Mouse (Mus musculus) T-helper 17 cell (primary cell): ENCODE results near the gene Spock1.

Source experiments
- in situ Hi-C, 2 experiments: fragments of 300-600 bp; cut with MboI, MseI; formaldehyde crosslinking; loops; 1 replicate in 1 of 2; 2 replicates in 1 of 2; pipeline ENCODE4 v1.15.1; 2025; ENCODE audit warnings: high pct_unique_total_duplicates in 2 of 2

Spock1 gene

DNA sequence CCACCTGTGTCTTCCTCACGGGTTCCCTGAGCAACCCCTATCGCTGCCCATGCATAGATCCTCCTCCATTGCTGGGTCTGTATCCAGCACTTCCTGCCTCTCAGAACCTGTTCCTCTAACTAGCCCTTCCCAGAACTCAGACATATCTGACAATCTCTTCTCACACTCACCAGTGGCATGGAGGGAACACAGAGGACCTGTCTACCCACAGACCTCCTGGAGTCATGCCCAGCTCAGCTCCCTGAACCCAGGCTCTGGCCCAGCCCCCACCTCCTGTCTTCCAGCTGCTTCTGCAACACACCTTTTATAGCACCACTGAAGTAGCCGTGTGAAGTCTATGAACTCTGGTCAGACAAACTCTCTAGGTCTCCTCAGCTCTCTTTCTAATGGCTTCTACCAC is 101.3 kb downstream of the Spock1 start:
- in situ Hi-C loops: no loop called here

DNA sequence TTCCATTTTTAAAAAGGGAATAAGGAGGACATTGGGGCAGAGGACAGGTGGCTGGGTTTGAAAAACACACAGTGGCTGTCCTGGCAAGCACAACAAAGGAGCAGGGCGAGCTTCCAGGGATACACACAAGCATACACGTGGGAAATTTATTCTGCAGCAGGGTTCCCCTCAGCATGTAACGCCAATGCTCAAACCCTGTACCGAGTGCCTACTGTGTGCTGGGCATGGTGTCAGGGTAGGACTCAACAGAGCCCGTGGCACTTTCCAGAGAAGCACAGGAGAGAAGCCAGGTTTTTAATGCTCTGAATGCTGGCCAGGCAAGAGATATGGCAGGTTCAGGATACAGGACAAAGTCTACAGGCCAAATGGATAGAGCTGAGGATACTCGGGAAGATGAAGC is 101.8 kb downstream of the Spock1 start:
- in situ Hi-C loops: no loop called here

DNA sequence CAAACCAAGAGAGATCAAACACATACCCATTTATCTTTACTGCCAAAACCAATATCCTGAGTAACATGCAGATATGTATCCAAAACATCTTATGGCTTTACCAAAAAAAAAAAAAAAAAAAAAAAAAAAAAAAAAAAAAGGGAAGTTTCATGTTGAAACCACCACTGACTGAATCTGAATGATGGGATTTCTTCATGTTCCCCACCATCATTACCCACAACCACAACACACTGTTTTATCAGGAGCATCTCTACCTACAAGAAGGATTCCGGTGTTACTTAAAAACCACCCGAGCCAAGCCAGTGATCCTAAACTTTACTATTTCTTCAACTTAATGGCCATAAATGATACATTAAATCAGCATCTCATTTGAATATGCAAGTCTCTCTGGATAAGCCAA is 109.5 kb downstream of the Spock1 start:
- in situ Hi-C loops: no loop called here

DNA sequence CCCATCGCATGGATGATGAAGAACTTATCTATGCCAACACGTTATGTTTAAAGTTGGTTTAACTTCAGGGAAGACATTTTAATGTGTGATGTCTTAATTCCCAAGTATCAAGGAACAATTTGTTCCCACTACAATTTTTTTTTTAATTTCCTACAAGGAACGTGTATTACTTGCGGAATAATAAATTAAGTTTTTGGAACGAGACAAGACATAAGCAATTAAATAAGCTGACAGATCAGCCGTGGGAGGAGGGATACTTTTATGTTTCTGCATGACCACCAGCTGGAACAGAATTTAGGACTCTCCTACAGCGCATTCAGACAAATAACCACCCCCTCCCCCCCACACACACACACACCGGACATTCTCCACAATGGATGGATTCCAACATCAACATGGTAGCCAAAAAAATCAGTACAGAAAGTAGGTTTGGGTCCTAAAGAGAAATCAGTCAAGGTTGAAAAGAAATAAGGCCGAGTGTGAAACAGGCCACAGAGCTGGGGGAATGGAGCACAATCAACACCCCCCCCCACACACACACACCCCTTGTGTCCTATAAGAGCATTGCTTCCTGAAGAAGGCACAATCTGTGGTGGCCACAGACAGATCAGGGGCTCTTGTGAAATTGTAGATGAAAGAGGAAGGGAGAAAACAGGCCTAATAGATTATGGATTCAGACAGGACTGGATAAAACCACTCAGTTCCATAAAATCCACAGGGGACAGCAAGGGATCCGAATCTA is 111.0 kb downstream of the Spock1 start:
- in situ Hi-C loops: no loop called here

DNA sequence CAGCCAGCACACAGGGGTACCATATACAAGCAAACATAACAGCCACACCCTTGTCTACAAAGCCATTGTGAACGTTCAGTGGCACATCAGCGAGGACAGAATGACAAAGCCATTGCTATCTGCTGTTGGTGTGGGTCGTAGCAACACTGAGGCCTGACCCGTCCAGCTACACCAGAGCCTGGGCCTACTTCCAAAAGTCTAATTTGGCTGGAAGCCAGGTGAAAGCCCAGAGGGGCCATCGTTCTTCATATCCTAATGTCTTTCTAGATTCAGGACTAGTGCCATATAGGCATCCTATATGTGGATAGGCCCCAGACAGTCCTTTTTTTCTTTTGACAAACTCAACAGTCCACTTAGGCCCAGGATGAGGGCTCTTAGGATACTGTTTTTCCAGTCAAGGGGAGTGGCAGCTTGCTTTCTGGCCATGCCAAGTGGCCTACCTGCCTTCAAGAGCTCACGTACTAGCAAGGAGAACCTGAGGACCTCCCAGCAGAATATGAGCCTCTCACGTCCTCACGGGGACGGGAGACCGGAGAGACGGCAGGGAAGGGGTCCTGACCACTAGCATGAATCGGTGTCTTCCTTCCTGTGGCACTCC is 114.4 kb downstream of the Spock1 start:
- in situ Hi-C loops: no loop called here

DNA sequence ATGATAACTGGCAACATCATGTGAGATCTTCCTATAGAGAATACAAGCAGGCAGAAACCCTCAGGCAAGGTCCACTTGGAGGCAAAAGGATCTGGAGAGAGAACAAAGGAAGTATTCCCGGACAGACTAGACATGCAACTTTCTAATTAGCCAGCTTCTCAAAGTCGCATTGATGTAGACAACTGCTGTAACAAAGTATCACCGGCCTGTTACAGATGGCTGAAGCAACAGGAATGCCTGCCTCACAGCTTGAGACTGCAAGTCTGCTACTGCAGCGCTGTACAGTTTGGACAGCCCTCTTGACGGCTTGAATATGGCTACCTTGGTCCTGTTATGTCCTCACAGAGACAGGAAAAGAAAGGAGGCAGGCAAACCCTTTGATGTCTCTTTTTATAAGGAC is 118.3 kb downstream of the Spock1 start:
- in situ Hi-C loops: no loop called here

DNA sequence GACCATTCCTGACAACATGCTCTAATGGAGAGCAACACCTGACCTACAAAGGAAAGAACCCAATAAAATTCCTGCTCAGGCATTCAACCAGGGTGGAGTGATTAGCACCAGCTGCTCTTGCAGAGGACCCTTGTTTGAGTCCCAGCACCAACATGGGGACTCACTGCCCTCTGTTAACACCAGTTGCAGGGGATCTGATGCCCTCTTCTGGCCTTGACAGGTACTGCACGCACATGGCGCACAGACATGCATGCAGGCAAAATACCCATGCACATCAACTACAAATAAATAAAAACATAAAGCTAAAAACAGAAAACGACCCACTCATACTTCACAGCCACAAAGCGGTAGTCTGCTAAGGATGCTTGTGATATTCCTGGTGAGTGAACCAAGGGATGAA is 119.8 kb downstream of the Spock1 start:
- in situ Hi-C loops: no loop called here

DNA sequence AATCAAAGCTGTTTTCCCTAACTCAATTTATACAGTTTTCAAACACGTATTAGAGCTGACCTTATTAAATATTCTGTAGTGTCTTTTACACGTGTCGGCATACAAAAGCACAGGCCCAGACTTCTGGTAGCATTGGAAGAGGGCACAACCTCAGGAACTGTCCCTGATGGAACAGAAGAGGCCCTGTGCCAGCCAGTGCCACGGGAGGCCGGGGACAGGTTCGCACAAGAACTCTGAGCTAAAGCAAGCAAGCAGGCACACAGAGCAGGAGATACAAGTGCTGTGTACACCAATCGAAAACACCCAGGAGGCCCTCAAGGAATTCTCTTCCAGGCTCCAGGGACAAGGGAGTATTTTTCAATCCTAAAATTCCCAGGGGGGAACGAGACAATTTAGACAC is 121.9 kb downstream of the Spock1 start:
- in situ Hi-C loops: no loop called here

DNA sequence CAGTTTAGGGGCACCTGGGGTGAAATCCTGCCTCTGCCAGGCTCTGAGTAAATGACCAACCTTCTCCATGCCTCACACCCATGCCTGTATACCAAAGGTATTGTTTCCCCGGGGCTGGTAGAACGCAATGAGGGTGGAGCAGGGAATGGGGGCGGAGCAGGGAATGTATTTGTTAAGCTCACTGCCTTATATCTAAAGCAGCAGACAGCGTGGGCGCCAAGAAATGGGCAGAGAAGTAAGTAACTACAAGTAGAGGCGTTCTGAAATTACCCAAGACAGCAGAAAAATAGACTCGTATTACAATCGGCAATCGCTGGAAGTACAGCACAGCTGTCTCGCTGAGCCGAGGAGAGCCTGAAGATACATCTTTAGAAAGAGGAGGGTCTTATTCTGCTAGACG is 125.2 kb downstream of the Spock1 start:
- in situ Hi-C loops: no loop called here

DNA sequence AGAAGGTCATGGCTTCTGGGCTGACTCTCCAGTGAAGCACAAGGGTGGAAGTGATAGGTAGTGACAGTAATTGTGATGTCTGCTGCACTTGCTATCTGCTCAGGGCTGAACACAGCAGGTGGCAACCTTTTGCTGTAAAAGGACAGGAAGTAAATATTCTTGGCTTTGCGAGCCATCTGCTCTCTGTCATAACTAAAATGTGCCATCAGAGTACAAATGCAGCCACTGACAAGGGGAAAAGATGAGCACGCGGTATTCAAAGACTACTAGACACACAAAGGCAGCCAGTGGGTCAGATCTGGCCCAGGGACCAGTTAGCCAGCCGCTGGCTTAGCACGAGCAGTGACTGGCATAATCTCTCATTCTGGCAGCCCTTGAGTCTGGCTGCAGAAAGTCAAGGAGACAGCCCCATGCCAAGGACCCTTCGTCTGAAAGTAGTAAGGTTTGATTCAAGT is 126.0 kb downstream of the Spock1 start:
- in situ Hi-C loops: no loop called here

DNA sequence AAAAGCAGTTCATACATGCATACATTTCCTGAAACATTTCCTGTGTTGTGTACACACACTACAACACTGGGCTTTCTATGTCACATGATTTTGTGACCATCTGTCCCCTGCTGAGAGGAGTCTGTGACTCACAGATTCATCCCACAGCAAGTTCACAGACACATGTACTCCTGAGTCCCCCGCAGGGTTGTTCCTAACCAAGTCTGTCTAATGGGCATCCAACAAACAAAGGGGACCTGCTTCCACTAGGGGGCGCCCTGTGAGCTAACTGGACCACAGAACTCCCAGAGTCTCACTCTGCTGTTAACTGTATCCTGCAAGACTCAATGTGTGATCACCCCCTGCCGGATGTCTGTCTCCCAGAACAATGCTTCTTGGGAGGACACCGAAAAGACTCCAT is 129.0 kb downstream of the Spock1 start:
- in situ Hi-C loops: no loop called here

DNA sequence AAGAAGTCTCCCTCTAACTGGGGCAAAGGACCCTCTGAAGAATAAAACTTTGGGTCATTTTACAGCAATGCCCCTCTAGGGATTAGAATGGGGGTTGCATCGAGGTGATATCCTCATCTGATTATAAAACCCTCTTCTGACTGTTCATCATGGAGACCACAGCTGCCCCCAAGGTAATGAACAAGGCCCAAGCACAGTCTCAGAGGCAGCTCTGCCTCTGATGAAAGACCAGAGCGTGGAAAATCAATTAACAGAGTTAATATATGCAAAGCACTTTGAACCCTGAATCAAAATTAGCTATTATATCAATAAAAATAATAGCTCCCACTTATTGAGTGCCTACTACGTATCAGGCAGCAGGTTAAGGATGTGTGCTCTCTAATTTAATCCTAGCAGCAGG is 129.6 kb downstream of the Spock1 start:
- in situ Hi-C loops: no loop called here

DNA sequence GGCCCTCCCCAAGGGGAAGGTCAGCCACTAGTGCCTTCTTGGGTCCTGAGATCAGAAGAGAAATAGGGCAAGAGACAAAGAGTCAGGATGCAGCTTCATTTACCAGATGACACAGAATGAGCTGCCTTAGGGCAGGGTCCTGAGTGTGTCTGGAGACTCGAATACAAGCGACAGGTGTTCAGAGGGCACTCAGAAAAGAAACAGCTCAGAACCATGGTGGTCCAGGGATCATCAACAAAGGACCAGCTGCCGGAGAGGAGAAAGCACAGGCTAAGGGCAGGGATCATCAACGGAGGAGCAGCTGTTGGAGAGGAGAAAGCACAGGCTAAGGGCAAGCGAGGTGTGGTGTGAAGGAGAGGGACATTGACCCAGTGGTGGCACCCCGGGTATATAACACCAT is 136.1 kb downstream of the Spock1 start:
- in situ Hi-C loops: no loop called here

DNA sequence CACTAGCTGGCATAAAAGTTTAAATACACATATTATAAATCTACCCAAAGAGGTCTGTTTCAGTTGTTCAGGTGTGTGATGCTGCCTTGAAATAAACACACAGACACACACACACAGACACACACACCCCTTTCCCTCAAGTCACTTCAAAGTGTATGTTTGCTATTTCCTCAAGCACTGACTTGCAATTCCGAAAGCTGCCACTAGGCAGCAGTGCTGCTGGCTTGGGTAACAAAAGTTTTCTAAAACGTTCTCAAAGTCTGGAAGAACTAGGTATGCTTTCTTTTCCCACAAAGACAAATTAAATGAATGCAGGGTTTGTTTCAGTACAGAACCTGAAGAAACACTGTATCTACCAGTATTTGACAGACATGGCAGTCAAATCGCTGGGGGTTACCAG is 141.4 kb downstream of the Spock1 start:
- in situ Hi-C loops: loop anchor here in 1 of 2 experiments (10.0 kb wide), 1 partner anchor 1942 kb away; no protein-coding TSS in a partner anchor

DNA sequence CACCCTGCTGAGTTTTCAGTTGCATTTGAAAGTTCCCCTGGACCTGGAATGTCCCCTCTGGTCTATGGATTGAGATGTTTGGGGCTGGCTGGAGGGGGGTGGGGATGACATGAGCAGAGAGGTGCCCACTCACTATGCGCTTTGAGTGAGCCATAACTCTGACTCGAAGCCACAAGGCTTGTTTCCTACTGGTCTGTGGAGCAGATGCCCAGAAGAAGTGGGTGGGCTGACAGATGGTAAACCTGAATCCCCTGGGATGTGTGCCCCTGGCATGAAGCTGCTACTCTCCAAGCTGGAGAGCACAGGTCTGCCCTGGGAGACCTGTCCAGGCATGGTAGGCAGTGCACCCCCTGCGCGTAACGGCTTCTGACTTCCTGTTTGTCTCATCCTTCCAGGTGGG is 147.0 kb downstream of the Spock1 start:
- in situ Hi-C loops: loop anchor here in 1 of 2 experiments (10.0 kb wide), 1 partner anchor 1936 kb away; no protein-coding TSS in a partner anchor

DNA sequence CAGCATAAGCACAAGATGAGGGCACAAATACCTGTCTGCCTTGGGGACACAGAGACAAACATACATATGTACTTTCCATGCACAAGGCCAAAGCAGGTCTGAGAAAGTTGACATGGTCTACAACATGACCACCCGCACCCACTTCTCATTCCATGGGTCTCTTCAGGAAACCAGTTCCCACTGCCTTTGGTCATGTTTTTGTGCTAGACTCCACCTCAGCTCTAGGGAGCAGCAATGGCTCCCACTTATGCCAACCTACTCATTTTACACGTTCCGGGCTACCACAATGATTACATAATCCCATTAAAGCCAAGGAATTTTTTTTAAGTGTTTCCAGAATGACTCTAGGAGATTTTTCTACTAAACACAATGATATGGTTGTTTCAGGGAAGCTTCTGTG is 147.5 kb downstream of the Spock1 start:
- in situ Hi-C loops: loop anchor here in 1 of 2 experiments (10.0 kb wide), 1 partner anchor 1936 kb away; no protein-coding TSS in a partner anchor

DNA sequence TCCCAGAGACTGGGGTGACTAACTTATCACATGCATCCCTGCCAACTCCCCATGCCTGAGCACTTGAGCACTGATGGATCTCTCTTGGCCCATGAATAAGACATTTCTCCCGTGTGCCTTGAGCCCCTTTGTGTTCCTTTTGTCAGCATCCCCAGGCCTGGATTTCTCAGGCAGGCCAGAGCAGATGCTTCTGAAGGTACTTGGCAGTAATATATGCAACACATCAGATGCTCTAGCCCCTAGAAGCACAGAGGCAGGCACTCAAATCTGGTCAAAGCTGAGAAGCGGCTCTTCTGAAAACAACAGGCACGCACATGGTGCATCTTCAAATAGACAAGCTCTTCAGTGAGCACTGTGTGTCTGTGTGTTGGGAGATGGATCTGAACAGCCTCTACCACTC is 151.8 kb downstream of the Spock1 start:
- in situ Hi-C loops: no loop called here

DNA sequence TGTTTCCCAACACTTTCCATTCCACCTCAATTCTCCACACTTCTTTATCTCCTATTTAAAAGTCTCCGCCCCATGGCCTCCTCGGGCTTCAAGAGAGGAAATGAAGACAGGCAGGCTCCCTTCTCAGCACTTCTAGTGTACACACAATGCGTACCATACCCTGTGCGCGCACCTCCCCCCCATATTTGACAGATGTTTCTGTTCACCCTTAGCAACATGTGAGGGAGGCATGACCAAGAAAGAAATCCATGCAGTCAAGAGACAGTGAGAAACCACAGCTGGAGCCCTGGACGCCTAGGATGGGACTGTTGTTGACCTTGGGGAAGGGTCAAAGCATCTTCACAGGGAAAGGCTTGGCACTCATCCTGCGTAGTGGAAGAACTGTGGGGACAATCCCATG is 157.3 kb downstream of the Spock1 start:
- in situ Hi-C loops: no loop called here

DNA sequence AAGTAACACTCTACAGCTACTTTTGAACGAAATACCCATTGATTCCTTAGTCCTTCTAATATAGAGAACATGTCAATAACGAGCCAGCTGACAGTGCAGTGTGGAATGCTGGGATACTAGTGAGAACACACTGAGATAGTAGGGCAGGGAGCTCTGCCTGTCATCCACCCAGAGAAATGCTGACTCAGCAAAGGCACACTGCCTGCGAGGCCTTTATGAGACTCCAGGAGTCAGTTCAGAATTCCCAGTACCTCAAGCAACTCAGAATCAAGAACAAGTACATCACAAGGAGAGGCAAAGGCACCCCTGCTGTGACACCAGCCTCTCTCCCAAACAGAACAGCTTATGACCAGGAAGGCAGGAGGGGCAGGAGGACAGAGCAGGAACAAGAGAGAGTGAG is 163.5 kb downstream of the Spock1 start:
- in situ Hi-C loops: no loop called here

DNA sequence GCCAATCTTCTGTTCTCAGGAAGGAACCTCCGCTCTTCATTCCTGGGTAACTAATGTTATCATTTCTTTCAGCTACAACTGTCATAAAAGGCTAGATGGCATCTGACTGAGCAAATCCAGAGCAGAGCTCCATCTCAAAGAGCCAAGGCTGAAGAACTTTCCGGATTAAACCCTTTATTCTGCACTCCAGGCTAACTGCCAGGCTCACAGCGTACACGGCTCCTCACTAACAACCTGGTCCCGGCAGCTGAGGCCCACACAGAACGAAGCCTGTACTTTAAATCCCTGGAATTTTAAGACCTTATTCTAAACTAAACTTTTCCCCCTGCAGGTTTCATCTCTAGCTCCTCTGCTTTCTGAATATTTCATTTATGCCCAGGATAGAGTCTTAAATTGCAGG is 166.9 kb downstream of the Spock1 start:
- in situ Hi-C loops: no loop called here

DNA sequence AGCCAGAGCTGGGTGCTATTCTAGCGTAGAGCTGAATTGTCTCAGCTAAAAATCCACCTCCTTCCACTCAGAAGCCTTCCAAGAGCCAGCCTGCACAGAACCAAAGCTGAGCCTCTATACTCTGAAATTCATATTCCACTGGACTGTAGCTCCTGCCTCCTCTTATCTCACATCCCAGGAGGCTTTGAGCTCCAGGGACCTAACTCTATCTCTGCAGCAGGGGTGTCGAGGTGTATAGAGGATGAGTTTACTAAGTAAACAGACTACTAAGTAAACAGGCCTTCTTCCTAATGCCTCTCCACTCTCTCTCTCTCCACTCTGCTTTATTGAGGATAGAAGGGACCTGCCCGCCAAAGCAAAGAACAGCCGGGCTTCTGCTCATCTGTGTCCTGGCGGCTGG is 167.7 kb downstream of the Spock1 start:
- in situ Hi-C loops: no loop called here

DNA sequence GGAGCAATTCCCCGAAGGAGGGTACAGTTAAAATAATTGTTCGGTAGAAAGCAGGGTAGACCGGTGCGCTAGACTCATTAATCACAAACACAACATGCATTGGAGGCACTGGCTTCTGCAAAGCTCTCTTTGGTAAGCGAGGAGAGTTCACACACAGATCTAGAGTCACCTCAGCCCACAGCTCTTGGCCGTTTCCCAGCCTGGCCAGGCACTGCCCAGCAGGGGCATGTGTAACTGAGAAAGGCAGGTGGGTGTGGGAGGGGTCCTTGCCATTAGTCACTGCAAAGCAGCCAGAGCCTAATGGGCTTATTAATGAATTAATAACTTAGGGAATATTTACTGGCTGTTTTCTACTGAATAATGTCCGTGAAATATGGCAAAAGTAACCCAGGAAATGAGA is 172.1 kb downstream of the Spock1 start:
- in situ Hi-C loops: no loop called here

DNA sequence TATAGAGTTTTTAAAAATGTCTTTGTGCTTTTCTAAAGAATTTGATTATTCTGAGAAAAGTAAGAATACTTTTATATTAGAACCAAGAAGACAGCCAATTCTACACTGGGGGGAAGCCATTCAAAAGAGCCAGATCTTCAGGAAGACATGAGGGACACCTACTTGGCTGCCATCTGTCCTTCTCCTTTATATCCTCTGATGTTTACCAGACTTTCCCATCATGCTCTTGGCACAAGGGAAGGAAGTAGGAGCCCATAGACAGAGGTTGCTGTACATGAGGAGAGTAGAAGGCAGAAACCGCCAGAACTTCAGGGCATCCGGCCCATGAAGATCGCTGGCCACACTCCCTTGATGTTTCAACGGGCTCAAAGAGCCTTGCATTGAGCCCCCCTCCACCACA is 173.6 kb downstream of the Spock1 start:
- in situ Hi-C loops: no loop called here
